Mouse (Mus musculus) T-cell, adult 66 days (primary cell): Measurements from ENCODE around the gene Zc3h10. TPM values are rescaled to one million over a fixed set of nuclear protein-coding genes. Genes with fewer than 3 reads are reported as not detected.

Source experiments
- total RNA-seq, 2 experiments: library from RNA; stranded (reverse); gene quantifications; 3 replicates in 1 of 2; 4 replicates in 1 of 2; pipeline ENCODE4 v1.2.4; 2023

Gene Zc3h10
- 10 to 100 TPM; 30.2 to 32.5 TPM for total RNA-seq

GRCm38 (mm10) chr10:128547361-128548032 lies at the start of gene Zc3h10:
Gene Zc3h10, minus strand, starts transcription at chr10:128547774.

DNA sequence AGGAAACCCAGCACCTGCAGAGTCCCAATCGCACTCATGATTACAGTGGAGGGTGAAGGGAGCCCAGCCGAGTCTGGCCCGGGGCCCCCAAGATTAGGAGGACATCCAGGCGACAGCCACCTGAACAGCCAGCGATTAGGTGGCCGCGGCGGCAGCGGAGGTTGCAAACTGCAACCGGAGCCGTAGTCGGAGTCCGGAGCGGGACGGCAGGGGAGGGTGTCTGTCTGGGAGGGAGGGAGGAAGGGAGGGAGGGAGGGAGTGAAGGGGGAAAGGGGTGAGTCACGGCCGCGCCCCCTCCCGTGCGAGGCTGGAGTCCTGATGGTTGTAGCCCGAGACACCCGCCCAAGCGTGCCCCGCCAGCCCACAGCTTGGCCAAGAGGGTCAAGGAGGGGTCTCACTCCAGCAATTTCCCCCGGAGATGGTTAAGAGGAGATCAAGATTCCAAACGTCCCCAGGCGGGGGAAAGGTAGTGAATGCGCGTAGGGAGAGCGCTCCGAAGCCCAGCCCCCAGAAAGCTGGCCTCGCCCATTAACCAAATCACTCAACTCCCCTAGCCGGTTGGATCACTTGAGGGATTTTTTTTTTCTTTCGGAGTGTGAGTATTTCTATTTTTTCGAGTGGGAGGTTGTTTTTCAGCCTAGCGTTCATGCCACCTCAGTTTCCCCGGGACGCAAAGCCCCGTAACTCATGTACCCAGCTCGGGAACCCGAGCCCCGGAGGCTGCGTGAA lies 42.1 kb upstream of the Zc3h10 start, which contains the start of gene Erbb3:
Gene Erbb3 (minus strand): TSS at position 189 of the 729 bp plus-strand sequence.

DNA sequence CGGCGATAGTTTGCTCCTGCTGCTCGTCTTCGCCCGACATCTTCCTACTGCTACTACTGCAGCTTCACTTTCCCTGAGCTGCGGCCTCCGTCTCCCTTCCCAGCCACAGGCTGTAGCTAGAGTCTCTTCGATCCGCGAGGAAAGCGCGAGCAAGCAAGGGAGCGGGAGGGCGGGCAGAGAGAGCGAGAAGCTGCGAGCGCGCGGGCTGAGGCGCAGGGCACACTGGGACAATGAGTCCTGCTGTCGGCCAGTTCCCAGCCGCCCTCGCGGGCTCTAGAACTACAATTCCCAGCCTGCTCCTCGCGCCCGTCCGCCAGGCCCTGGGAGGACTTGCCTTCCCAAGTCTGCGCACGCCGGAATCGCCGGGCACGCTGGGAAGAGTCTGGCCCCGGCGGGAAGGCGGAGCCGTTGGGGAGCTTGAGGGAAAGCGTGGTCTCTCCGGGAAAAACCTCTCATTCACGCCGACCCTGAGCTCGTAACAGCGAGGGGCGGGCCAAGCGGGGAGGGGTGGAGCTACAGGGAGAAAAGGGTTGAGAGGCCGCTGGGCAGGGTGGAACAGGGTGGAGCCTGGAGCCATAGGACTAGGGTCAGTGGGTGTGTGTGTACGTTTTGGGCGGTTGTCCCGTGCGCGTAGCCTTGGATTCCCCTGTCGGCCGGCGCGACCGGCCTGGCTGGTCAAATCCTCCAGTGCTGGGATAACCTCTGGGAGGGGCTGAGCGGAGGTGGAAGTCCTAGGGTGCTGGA lies 18.4 kb upstream of the Zc3h10 start, which contains the start of gene Pa2g4:
Gene Pa2g4 (minus strand): TSS at position 200 of the 744 bp plus-strand sequence.

DNA sequence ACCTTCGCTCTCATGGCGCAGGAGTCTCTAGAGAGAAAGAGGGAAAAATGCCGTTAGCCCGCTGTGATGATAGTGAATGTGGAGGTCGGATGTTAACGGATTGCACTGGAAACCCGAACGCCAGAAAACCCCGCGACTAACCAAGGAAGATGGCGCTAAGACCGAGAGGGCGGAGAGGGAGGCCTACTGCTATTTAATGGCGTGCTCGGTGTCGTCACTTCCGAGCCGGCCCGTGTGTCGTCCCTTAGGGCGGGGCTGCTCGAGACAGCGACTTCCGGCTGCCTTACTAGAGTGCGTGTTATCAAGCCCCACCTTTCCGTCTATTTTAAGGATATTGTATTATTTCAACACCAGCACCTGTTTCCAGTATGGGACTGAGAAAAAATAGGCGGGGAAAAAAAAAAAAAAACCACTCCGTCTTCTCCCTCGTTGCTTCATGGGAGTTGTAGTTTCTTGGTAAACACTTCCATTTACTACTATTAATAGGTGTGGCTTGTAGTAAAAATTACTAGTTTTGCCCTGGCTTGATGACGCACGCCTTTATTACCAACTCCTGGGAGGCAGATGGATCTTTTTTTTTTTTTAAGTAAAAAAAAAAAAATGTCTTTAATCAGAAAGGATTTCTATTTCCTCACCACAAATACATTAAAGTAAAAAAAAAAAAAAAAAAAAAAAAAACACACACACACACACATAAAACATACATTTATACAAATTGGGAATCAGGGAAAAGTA lies 1.5 kb upstream of the Zc3h10 start, which contains the start of gene Rpl41:
Gene Rpl41 (minus strand): TSS at position 359 of the 735 bp plus-strand sequence.

GRCm38 (mm10) chr10:128525671-128526308 lies 21.8 kb downstream of the Zc3h10 start, which contains the start of gene Esyt1:
Gene Esyt1, minus strand, starts transcription at chr10:128525871.

GRCm38 (mm10) chr10:128498590-128498989 lies 49.0 kb downstream of the Zc3h10 start, which contains the start of gene Myl6b:
Gene Myl6b, minus strand, starts transcription at chr10:128498685.

GRCm38 (mm10) chr10:128493695-128494666 lies 53.6 kb downstream of the Zc3h10 start, which contains the start of gene Myl6:
Gene Myl6, minus strand, starts transcription at chr10:128494145.

Other genes starting within 250 kb of the Zc3h10 start
- not detected for gene Il23a, start 249.0 kb downstream of the Zc3h10 start, total RNA-seq
- 10 to 100 TPM; 41.8 to 43.8 TPM for gene Pan2, start 244.4 kb downstream of the Zc3h10 start, total RNA-seq
- 10 to 100 TPM; 24.5 to 37.2 TPM for gene Cnpy2, start 225.3 kb downstream of the Zc3h10 start, total RNA-seq
- 10 to 100 TPM; 90.5 to 96.7 TPM for gene Cs, start 210.0 kb downstream of the Zc3h10 start, total RNA-seq
- gene Coq10a, start 178.8 kb downstream of the Zc3h10 start, total RNA-seq, result 10 to 100 TPM; 20.9 to 30.1 TPM
- 10 to 100 TPM; 56.8 to 58.4 TPM for gene Ankrd52, start 170.7 kb downstream of the Zc3h10 start, total RNA-seq
- not detected for gene Slc39a5, start 146.5 kb downstream of the Zc3h10 start, total RNA-seq
- 10 to 100 TPM; 45.8 to 50.9 TPM for gene Nabp2, start 136.3 kb downstream of the Zc3h10 start, total RNA-seq
- 10 to 100 TPM; 29.6 to 33.1 TPM for gene Rnf41, start 136.1 kb downstream of the Zc3h10 start, total RNA-seq
- gene Smarcc2, start 88.5 kb downstream of the Zc3h10 start, total RNA-seq, result 100 to 1,000 TPM; 140 to 150 TPM
- 100 to 1,000 TPM; 743 to 795 TPM for gene Myl6, start 53.6 kb downstream of the Zc3h10 start, total RNA-seq
- gene Myl6b, start 49.1 kb downstream of the Zc3h10 start, total RNA-seq, result under 1 TPM in 1 of 2 experiments, not detected in 1; 0.55 TPM
- gene Esyt1, start 21.9 kb downstream of the Zc3h10 start, total RNA-seq, result 100 to 1,000 TPM; 294 to 296 TPM
- gene Rpl41, start 1.5 kb upstream of the Zc3h10 start, total RNA-seq, result 1,000 to 10,000 TPM; 4,550 to 4,559 TPM
- 10 to 100 TPM; 77.4 to 82.8 TPM for gene Pa2g4, start 18.2 kb upstream of the Zc3h10 start, total RNA-seq
- 1 to 10 TPM in 1 of 2 experiments, under 1 TPM in 1; 0.89 to 1.2 TPM for gene Erbb3, start 41.9 kb upstream of the Zc3h10 start, total RNA-seq
- gene Rps26, start 79.0 kb upstream of the Zc3h10 start, total RNA-seq, result 1,000 to 10,000 TPM; 1,408 to 1,573 TPM
- 10 to 100 TPM in 1 of 2 experiments, 1 to 10 TPM in 1; 9.4 to 11.5 TPM for gene Ikzf4, start 98.2 kb upstream of the Zc3h10 start, total RNA-seq
- 10 to 100 TPM; 10.5 to 14.2 TPM for gene Suox, start 126.3 kb upstream of the Zc3h10 start, total RNA-seq
- gene Rab5b, start 148.5 kb upstream of the Zc3h10 start, total RNA-seq, result 10 to 100 TPM; 40.9 to 46.5 TPM
- under 1 TPM in 1 of 2 experiments, not detected in 1; 0.58 TPM for gene Pmel, start 156.4 kb upstream of the Zc3h10 start, total RNA-seq
- gene Cdk2, start 157.3 kb upstream of the Zc3h10 start, total RNA-seq, result 10 to 100 TPM; 31.2 to 34.3 TPM
- 100 to 1,000 TPM; 809 to 875 TPM for gene Dgka, start 197.1 kb upstream of the Zc3h10 start, total RNA-seq
- gene Pym1, start 200.1 kb upstream of the Zc3h10 start, total RNA-seq, result 10 to 100 TPM; 71.3 to 84.9 TPM
- under 1 TPM in 1 of 2 experiments, not detected in 1; 0.98 TPM for gene Mmp19, start 243.1 kb upstream of the Zc3h10 start, total RNA-seq